In genomic region chr13:54323307-54324165, GRCm38 (mm10) we compare ENCODE assay signal across 8 mouse cellular contexts. TPM values are rescaled to one million over a fixed set of nuclear protein-coding genes. Genes with fewer than 3 reads are reported as not detected.
DNase-seq lines count a peak whose midpoint lies in the region; ATAC-seq and TF ChIP-seq lines count a peak whose summit lies in the region.

No protein-coding gene starts in this region.

- H3K4me2 ChIP-seq in heart, postnatal 0 days (ENCODE audit: low read depth, low read length): no peak overlapping the region
- H3K4me2 ChIP-seq in forebrain, embryonic 11.5 days (ENCODE audit: low read depth, low read length, severe bottlenecking): no peak overlapping the region
- H3K4me2 ChIP-seq in liver, postnatal 0 days (ENCODE audit: low read depth, low read length): no peak overlapping the region

- no peaks in the 10 kb centered on the region for H3K9me3 ChIP-seq in heart, postnatal 0 days (replicated peaks; ENCODE audit: control insufficient read depth, low read length)
- H3K9me3 ChIP-seq in ES-Bruce4 (replicated peaks; ENCODE audit: control insufficient read depth, insufficient read depth, low read length, poor library complexity, severe bottlenecking): no peaks in the 10 kb centered on the region
- H3K9me3 ChIP-seq in forebrain, embryonic 11.5 days (ENCODE audit: control insufficient read depth, low read length): no peaks in the 10 kb centered on the region
- H3K9me3 ChIP-seq in liver, postnatal 0 days (ENCODE audit: low read length): no peaks in the 10 kb centered on the region

- no peaks in the 10 kb centered on the region for H3K27me3 ChIP-seq in heart, postnatal 0 days (ENCODE audit: control insufficient read depth, insufficient read depth, low read length)
- no peaks in the 10 kb centered on the region for H3K27me3 ChIP-seq in ES-Bruce4 (ENCODE audit: control insufficient read depth, insufficient read depth, low read length, poor library complexity, severe bottlenecking)
- H3K27me3 ChIP-seq in forebrain, embryonic 11.5 days (ENCODE audit: control insufficient read depth, insufficient read depth, low read length): no peaks in the 10 kb centered on the region
- no peaks in the 10 kb centered on the region for H3K27me3 ChIP-seq in liver, postnatal 0 days (ENCODE audit: insufficient read depth, low read length)

- DNase-seq in heart, postnatal 0 days (ENCODE audit: low spot score): no peak
- DNase-seq in heart, postnatal 25 days (ENCODE audit: low spot score): no peak
- DNase-seq in forebrain, embryonic 11.5 days (ENCODE audit: low spot score): no peak
- DNase-seq in liver, postnatal 0 days: no peak
- DNase-seq in kidney, postnatal 4 days: no peak
- no peak for DNase-seq in urinary bladder, postnatal 25 days (ENCODE audit: low spot score)
- no peak for DNase-seq in cerebellum, adult 11-12 months

- no peaks in the 10 kb centered on the region for H3K36me3 ChIP-seq in heart, postnatal 0 days (replicated peaks; ENCODE audit: control insufficient read depth, insufficient read depth, low read length)
- no peaks in the 10 kb centered on the region for H3K36me3 ChIP-seq in ES-Bruce4 (ENCODE audit: control insufficient read depth, insufficient read depth, low read length, poor library complexity, severe bottlenecking)
- no peaks in the 10 kb centered on the region for H3K36me3 ChIP-seq in forebrain, embryonic 11.5 days (ENCODE audit: control insufficient read depth, insufficient read depth, low read length)
- H3K36me3 ChIP-seq in liver, postnatal 0 days (replicated peaks; ENCODE audit: insufficient read depth, low read length): no peaks in the 10 kb centered on the region

- H3K27ac ChIP-seq in heart, postnatal 0 days (ENCODE audit: low read depth): peak overlapping the region; percentile 55
- H3K27ac ChIP-seq in ES-Bruce4 (ENCODE audit: insufficient read depth, low read length): no peak overlapping the region
- peak overlapping the region; percentile 62 for H3K27ac ChIP-seq in forebrain, embryonic 11.5 days (ENCODE audit: low read depth, low read length)
- H3K27ac ChIP-seq in liver, postnatal 0 days (ENCODE audit: low read depth): peak overlapping the region; percentile 24; the same call in 1 of the 2 replicates

- no peaks in the 10 kb centered on the region for H3K4me1 ChIP-seq in heart, postnatal 0 days (ENCODE audit: control insufficient read depth, insufficient read depth)
- H3K4me1 ChIP-seq in ES-Bruce4 (ENCODE audit: control insufficient read depth, insufficient read depth, low read length): peaks cover 5% of the 10 kb centered on the region
- peaks cover 22% of the 10 kb centered on the region for H3K4me1 ChIP-seq in forebrain, embryonic 11.5 days (replicated peaks; ENCODE audit: control insufficient read depth, insufficient read depth, low read length)
- 0 out of 2 replicates have a peak, but pooled peaks cover 4% of the 10 kb centered on the region for H3K4me1 ChIP-seq in liver, postnatal 0 days (ENCODE audit: insufficient read depth)

- no peak for TF ChIP-seq EP300 in heart, postnatal 0 days (IDR thresholded peaks at IDR 0.05; ENCODE audit: low read depth)
- no peak for TF ChIP-seq EP300 in ES-Bruce4 (IDR thresholded peaks at IDR 0.05; ENCODE audit: insufficient read depth, low read depth, low read length)
- no peak for TF ChIP-seq EP300 in liver, postnatal 0 days (IDR thresholded peaks at IDR 0.05; ENCODE audit: low read depth)

- ATAC-seq in heart, postnatal 0 days (ENCODE audit: insufficient read depth, low read depth): peak; percentile 62; the same call in 1 of the 2 replicates
- no peak for ATAC-seq in forebrain, embryonic 11.5 days (replicated peaks; ENCODE audit: low FRiP score)
- peak; percentile 64 for ATAC-seq in liver, postnatal 0 days

- H3K9ac ChIP-seq in heart, postnatal 0 days (replicated peaks; ENCODE audit: low read depth, low read length): no peak overlapping the region
- 0 out of 2 replicates have a peak overlapping the region, but pooled peaks have one; percentile 57 for H3K9ac ChIP-seq in ES-Bruce4 (ENCODE audit: low read depth, poor library complexity, severe bottlenecking)
- no peak overlapping the region for H3K9ac ChIP-seq in forebrain, embryonic 11.5 days (ENCODE audit: low read length)
- H3K9ac ChIP-seq in liver, postnatal 0 days (replicated peaks): no peak overlapping the region

- H3K4me3 ChIP-seq in heart, postnatal 0 days (ENCODE audit: low read depth, low read length): no peak overlapping the region
- no peak overlapping the region for H3K4me3 ChIP-seq in ES-Bruce4 (ENCODE audit: low read depth, low read length)
- no peak overlapping the region for H3K4me3 ChIP-seq in forebrain, embryonic 11.5 days (ENCODE audit: low read depth, low read length)
- H3K4me3 ChIP-seq in liver, postnatal 0 days (ENCODE audit: low read depth, low read length): no peak overlapping the region

- no peak for TF ChIP-seq CTCF in heart, postnatal 0 days (IDR thresholded peaks at IDR 0.05; ENCODE audit: low read depth)
- TF ChIP-seq CTCF in ES-Bruce4 (IDR thresholded peaks at IDR 0.05; ENCODE audit: low read depth, low read length): no peak
- TF ChIP-seq CTCF in liver, postnatal 0 days (IDR thresholded peaks at IDR 0.05; ENCODE audit: low read depth): no peak

- intact Hi-C loops in heart, postnatal 25 days (cut with DNase I): loop anchor here (5.0 kb wide), 1 partner anchor 124 kb away; no protein-coding TSS in a partner anchor

- WGBS in heart, postnatal 0 days: 51% methylated on average over 13 of the region's 13 CpGs
- 70% methylated on average over 13 of the region's 13 CpGs for WGBS in forebrain, embryonic 11.5 days
- 53% methylated on average over 13 of the region's 13 CpGs for WGBS in liver, postnatal 0 days (ENCODE audit: insufficient replicate concordance)

- TF ChIP-seq POLR2A in ES-Bruce4 (IDR thresholded peaks at IDR 0.05; ENCODE audit: insufficient read depth, low read length): no peak

RNA-seq across cellular contexts. Expression of gene Cplx2, which starts 47.6 kb away (rescaled TPM):
- 6.5 and 7.6 TPM in 2 replicates for total RNA-seq in heart, postnatal 0 days (2014; rRNA removed; ENCODE audit: low replicate concordance)
- 1.5 and 1.7 TPM in 2 replicates for polyA plus RNA-seq in heart, postnatal 0 days (2015; fragmentation: Nextera tagmentation; extraction: Ambion mirVana)
- total RNA-seq in heart, postnatal 25 days (2021): 1 to 10 TPM; 2.7 to 2.8 TPM
- polyA plus RNA-seq in ES-Bruce4 (2011; ENCODE audit: insufficient read depth, insufficient read length, low read depth, missing spikeins): 1.9 and 2.0 TPM in 2 replicates
- 11.8 and 13.3 TPM in 2 replicates for polyA plus RNA-seq in forebrain, embryonic 11.5 days (2014; fragmentation: Nextera tagmentation; extraction: Ambion mirVana)
- polyA plus RNA-seq in liver, postnatal 0 days (2015; fragmentation: Nextera tagmentation; extraction: Ambion mirVana): 0.89 and 0.97 TPM in 2 replicates
